In the genomic region with DNA sequence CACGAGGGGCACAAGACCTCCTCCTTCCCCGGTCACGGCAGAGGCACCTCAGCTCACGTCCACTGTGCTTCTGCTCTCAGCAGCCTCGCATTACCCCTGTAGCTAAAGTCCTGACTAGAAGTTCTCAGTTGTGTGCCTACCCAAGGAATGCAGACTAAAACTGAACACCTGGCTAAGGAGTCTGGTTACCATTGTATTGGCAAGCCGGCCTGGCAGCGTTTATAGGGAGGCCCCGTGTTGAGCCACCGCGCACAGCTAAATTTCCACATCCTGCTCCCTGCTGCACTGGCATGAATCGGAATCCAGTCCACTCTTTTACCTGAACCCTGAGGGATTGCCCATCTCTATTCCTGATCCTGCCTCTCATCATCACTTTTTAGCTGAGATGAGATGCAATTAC, we compare ENCODE assay signal across 26 mouse cellular contexts. TPM values are rescaled to one million over a fixed set of nuclear protein-coding genes. Genes with fewer than 3 reads are reported as not detected.
DNase-seq lines count a peak whose midpoint lies in the region; ATAC-seq lines count a peak whose summit lies in the region.
"Had no signal": no experiment of that assay in that cellular context is flagged by ENCODE, and none has a peak within 500 bp of the region (broad histone marks: within the 10 kb centered on the region; RNA-seq: fewer than 3 reads in every experiment).

No protein-coding gene starts in this region.

- H3K9me3 ChIP-seq in kidney, embryonic 15.5 days (replicated peaks): no peaks in the 10 kb centered on the region
- no peaks in the 10 kb centered on the region for H3K9me3 ChIP-seq in embryonic facial prominence, embryonic 11.5 days (replicated peaks; ENCODE audit: control insufficient read depth, low read length)
- no peaks in the 10 kb centered on the region for H3K9me3 ChIP-seq in limb, embryonic 10.5 days (replicated peaks)
- no peaks in the 10 kb centered on the region for H3K9me3 ChIP-seq in limb, embryonic 15.5 days
- H3K9me3 ChIP-seq: hindbrain, embryonic 12.5 days; liver, embryonic 12.5 days; midbrain, embryonic 10.5 days; neural tube, embryonic 12.5 days had no signal

- H3K4me3 ChIP-seq in kidney, embryonic 15.5 days (replicated peaks): no peak overlapping the region
- H3K4me3 ChIP-seq in embryonic facial prominence, embryonic 11.5 days (ENCODE audit: low read depth, low read length): no peak overlapping the region
- no peak overlapping the region for H3K4me3 ChIP-seq in limb, embryonic 10.5 days
- no peak overlapping the region for H3K4me3 ChIP-seq in limb, embryonic 15.5 days
- H3K4me3 ChIP-seq: hindbrain, embryonic 12.5 days; liver, embryonic 12.5 days; midbrain, embryonic 10.5 days; neural tube, embryonic 12.5 days had no signal

- H3K4me1 ChIP-seq in kidney, embryonic 15.5 days: peaks cover 20% of the 10 kb centered on the region
- H3K4me1 ChIP-seq in embryonic facial prominence, embryonic 11.5 days (ENCODE audit: control insufficient read depth, insufficient read depth, low read length): no peaks in the 10 kb centered on the region
- H3K4me1 ChIP-seq in limb, embryonic 10.5 days: peaks cover 29% of the 10 kb centered on the region
- peaks cover 19% of the 10 kb centered on the region for H3K4me1 ChIP-seq in limb, embryonic 15.5 days
- H3K4me1 ChIP-seq: liver, embryonic 12.5 days; neural tube, embryonic 12.5 days had no signal

- 0 out of 2 replicates have a peak, but pooled peaks have one; percentile 16 for ATAC-seq in kidney, embryonic 15.5 days (replicated peaks; ENCODE audit: low FRiP score)
- no peak for ATAC-seq in embryonic facial prominence, embryonic 11.5 days (replicated peaks; ENCODE audit: insufficient number of reproducible peaks, low FRiP score, low TSS enrichment, low read depth)
- ATAC-seq in limb, embryonic 15.5 days (ENCODE audit: insufficient number of reproducible peaks, low FRiP score, low TSS enrichment, low read depth): no peak
- no peak for ATAC-seq in CD4-positive, CD25-positive, alpha-beta regulatory T cell, adult 4 months
- ATAC-seq: forebrain, embryonic 16.5 days; intestine, postnatal 0 days; liver, embryonic 12.5 days; liver, postnatal 0 days; lung, postnatal 0 days; midbrain, embryonic 16.5 days; Patski had no signal

- no peak overlapping the region for H3K9ac ChIP-seq in kidney, embryonic 15.5 days
- H3K9ac ChIP-seq in embryonic facial prominence, embryonic 11.5 days (replicated peaks; ENCODE audit: low read length): no peak overlapping the region
- H3K9ac ChIP-seq in limb, embryonic 15.5 days: no peak overlapping the region
- H3K9ac ChIP-seq: hindbrain, embryonic 12.5 days; liver, embryonic 12.5 days; liver, postnatal 0 days; neural tube, embryonic 12.5 days had no signal

- no peaks in the 10 kb centered on the region for H3K36me3 ChIP-seq in kidney, embryonic 15.5 days
- H3K36me3 ChIP-seq in embryonic facial prominence, embryonic 11.5 days (replicated peaks; ENCODE audit: control insufficient read depth, insufficient read depth, low read depth, low read length): no peaks in the 10 kb centered on the region
- no peaks in the 10 kb centered on the region for H3K36me3 ChIP-seq in limb, embryonic 10.5 days
- no peaks in the 10 kb centered on the region for H3K36me3 ChIP-seq in limb, embryonic 15.5 days
- H3K36me3 ChIP-seq: hindbrain, embryonic 12.5 days; liver, embryonic 12.5 days; midbrain, embryonic 10.5 days; neural tube, embryonic 12.5 days had no signal

- no peak overlapping the region for H3K27ac ChIP-seq in kidney, embryonic 15.5 days
- H3K27ac ChIP-seq in embryonic facial prominence, embryonic 11.5 days (replicated peaks; ENCODE audit: low read depth, low read length): no peak overlapping the region
- H3K27ac ChIP-seq in limb, embryonic 10.5 days: peak overlapping the region; percentile 63; the same call in 1 of the 2 replicates
- peak overlapping the region; percentile 11; the same call in 1 of the 2 replicates for H3K27ac ChIP-seq in limb, embryonic 15.5 days
- H3K27ac ChIP-seq: hindbrain, embryonic 12.5 days; liver, embryonic 12.5 days; midbrain, embryonic 10.5 days; neural tube, embryonic 12.5 days; stomach, postnatal 0 days had no signal

- 46% methylated on average over 11 of the region's 11 CpGs for WGBS in kidney, embryonic 15.5 days
- 30% methylated on average over 11 of the region's 11 CpGs for WGBS in embryonic facial prominence, embryonic 11.5 days
- 68% methylated on average over 11 of the region's 11 CpGs for WGBS in limb, embryonic 10.5 days
- WGBS in limb, embryonic 15.5 days: 20% methylated on average over 11 of the region's 11 CpGs

- no peak overlapping the region for H3K4me2 ChIP-seq in kidney, embryonic 15.5 days
- H3K4me2 ChIP-seq in embryonic facial prominence, embryonic 11.5 days (ENCODE audit: low read depth, low read length): no peak overlapping the region
- no peak overlapping the region for H3K4me2 ChIP-seq in limb, embryonic 15.5 days
- H3K4me2 ChIP-seq: hindbrain, embryonic 12.5 days; liver, embryonic 12.5 days; neural tube, embryonic 12.5 days had no signal

- no peak for DNase-seq in kidney, postnatal 36 days
- DNase-seq in embryonic facial prominence, embryonic 11.5 days (ENCODE audit: low spot score): peak; percentile 58
- DNase-seq in limb, embryonic 10.5 days (ENCODE audit: low spot score): no peak
- DNase-seq in right cerebral cortex, postnatal 4 days: no peak
- DNase-seq: adrenal gland, postnatal 10 days; cerebellum, adult 11 months; cerebellum, adult 9-11 months; embryo, embryonic 11 days; kidney, adult 9 months; liver, postnatal 0 days; right cerebral cortex, adult 18-20 months; thymus, adult 18-20 months; thymus, postnatal 25 days had no signal

- no peaks in the 10 kb centered on the region for H3K27me3 ChIP-seq in kidney, embryonic 15.5 days
- no peaks in the 10 kb centered on the region for H3K27me3 ChIP-seq in embryonic facial prominence, embryonic 11.5 days (ENCODE audit: control insufficient read depth, insufficient read depth, low read length)
- no peaks in the 10 kb centered on the region for H3K27me3 ChIP-seq in limb, embryonic 10.5 days (ENCODE audit: low read depth, poor library complexity, severe bottlenecking)
- no peaks in the 10 kb centered on the region for H3K27me3 ChIP-seq in limb, embryonic 15.5 days
- H3K27me3 ChIP-seq: hindbrain, embryonic 12.5 days; liver, embryonic 12.5 days had no signal

RNA-seq across cellular contexts. Expression of a gene that starts 42.0 kb away (rescaled TPM):
- polyA plus RNA-seq in kidney, embryonic 15.5 days (2015; fragmentation: Nextera tagmentation; extraction: Ambion mirVana): 1.9 and 2.2 TPM in 2 replicates
- polyA plus RNA-seq in embryonic facial prominence, embryonic 11.5 days (2014; fragmentation: Nextera tagmentation; extraction: Ambion mirVana): 1.5 and 1.6 TPM in 2 replicates
- 0.39 and 0.56 TPM in 2 replicates for polyA plus RNA-seq in limb, embryonic 10.5 days (2016; fragmentation: Nextera tagmentation; extraction: Ambion mirVana)
- 3.9 and 5.9 TPM in 2 replicates for polyA plus RNA-seq in limb, embryonic 15.5 days (2015; fragmentation: Nextera tagmentation; extraction: Ambion mirVana)
- 1 to 10 TPM in 1 of 2 experiments, under 1 TPM in 1; 0.84 to 1.1 TPM for polyA plus RNA-seq in CD4-positive, CD25-positive, alpha-beta regulatory T cell, adult 4 months (2017; shearing (Covaris generic))

Comparison
In these comparisons a context has a peak if more than half of its experiments do, and no peak if none do; other contexts are left out.
1. H3K27ac ChIP-seq: peak in limb, embryonic 10.5 days (single experiment) and limb, embryonic 15.5 days (single experiment); none in kidney, embryonic 15.5 days (single experiment) and embryonic facial prominence, embryonic 11.5 days (single experiment).